Mouse (Mus musculus): Measurements from ENCODE around the gene Trpm8. TPM values are rescaled to one million over a fixed set of nuclear protein-coding genes. Genes with fewer than 3 reads are reported as not detected.
A peak's percentile ranks its signal among the peaks of the same experiment; 100 is the strongest.

Gene Trpm8
- polyA plus RNA-seq, 1 experiment = not detected

DNA sequence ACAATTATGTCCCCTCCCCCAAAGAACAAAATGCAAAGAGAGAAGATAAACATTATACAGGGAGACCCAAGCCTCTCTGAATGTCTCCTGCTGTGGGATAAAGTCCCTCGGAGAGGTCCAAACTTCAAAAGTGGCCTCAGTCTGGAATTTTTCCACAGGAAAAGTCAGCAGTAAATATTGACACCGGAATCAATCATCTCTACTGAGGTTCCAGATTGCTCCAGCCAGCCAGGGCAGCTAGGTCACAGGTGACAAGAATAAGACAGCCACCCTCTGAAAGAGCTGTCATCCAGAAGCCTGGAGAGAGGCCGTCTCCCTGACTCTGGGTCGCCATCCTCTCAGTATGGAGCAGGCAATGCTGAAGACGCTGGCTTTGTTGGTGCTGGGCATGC lies 129.3 kb downstream of the Trpm8 start, which contains the start of gene Spp2:
TSS of gene Spp2 (plus strand) at position 155 of the 392 bp plus-strand sequence.
- TF ChIP-seq TAL1 (IDR thresholded peaks at IDR 0.05; ENCODE audit: low read length) (no peak), GATA1 (IDR thresholded peaks at IDR 0.05; ENCODE audit: low read length) (no peak)
- H3K4me3 ChIP-seq (replicated peaks) = peak within 1 kb of the TSS; percentile 46
- H3K4me1 ChIP-seq (ENCODE audit: control insufficient read depth) = no peaks in the 10 kb centered on the region
- no peaks in the 10 kb centered on the region for H3K27me3 ChIP-seq (ENCODE audit: control insufficient read depth)
- H3K36me3 ChIP-seq (ENCODE audit: control insufficient read depth) = no peaks in the 10 kb centered on the region
- no peaks in the 10 kb centered on the region for H3K9me3 ChIP-seq (ENCODE audit: control insufficient read depth, low read length)

DNA sequence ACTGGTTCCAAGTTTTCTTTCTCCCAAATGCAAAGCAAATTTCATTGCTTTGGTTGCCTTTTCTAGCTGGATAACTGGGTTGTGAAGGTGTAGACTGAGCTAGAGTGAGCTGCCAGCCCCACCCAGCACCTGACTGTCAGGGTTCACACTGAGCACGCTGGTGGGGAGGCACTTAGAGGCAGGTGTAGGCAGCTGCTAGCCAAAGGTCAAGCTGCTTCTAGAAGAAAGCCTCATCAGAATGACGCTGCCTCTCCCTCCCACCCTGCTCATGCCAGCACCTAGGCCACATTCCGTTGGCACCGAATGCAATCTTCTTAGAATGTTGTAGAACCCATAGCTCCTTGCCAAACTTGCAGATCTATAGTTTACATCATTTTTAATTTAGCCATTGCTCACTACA lies 130.9 kb downstream of the Trpm8 start:
- TF ChIP-seq TAL1 (IDR thresholded peaks at IDR 0.05; ENCODE audit: low read length) = no peak
- no peak for TF ChIP-seq GATA1 (IDR thresholded peaks at IDR 0.05; ENCODE audit: low read length)
- no peaks in the 10 kb centered on the region for H3K27me3 ChIP-seq (ENCODE audit: control insufficient read depth)
- H3K4me1 ChIP-seq (ENCODE audit: control insufficient read depth) = no peaks in the 10 kb centered on the region
- H3K36me3 ChIP-seq (ENCODE audit: control insufficient read depth) = no peaks in the 10 kb centered on the region
- no peak overlapping the region for H3K4me3 ChIP-seq (replicated peaks)
- H3K9me3 ChIP-seq (ENCODE audit: control insufficient read depth, low read length) = no peaks in the 10 kb centered on the region

DNA sequence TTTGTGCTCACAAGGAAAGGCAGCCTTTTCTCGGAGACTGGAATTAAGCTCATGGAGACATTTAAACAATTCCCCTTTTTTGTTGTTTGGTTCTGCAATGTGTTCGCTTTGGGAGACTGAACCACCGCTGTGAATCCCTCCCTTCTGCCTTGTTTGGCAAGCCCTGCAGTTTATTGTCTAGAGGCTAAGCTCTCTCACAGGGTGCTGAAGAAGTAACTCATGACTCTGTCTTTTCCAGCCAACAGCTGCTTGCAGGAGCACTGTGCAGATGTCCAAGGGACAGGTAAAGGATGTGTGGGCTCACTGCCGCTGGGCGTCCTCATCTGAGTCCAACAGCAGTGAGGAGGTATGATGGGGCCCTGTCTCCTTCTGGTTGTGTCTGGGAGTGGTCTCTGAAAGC lies 134.6 kb downstream of the Trpm8 start:
- H3K36me3 ChIP-seq (ENCODE audit: control insufficient read depth) = no peaks in the 10 kb centered on the region; the same call in 1 of the 2 replicates
- no peak overlapping the region for H3K4me3 ChIP-seq (replicated peaks)
- TF ChIP-seq GATA1 (IDR thresholded peaks at IDR 0.05; ENCODE audit: low read length) (no peak), TAL1 (IDR thresholded peaks at IDR 0.05; ENCODE audit: low read length) (no peak)
- H3K27me3 ChIP-seq (ENCODE audit: control insufficient read depth) = no peaks in the 10 kb centered on the region
- H3K9me3 ChIP-seq (ENCODE audit: control insufficient read depth, low read length) = no peaks in the 10 kb centered on the region
- no peaks in the 10 kb centered on the region for H3K4me1 ChIP-seq (ENCODE audit: control insufficient read depth)

DNA sequence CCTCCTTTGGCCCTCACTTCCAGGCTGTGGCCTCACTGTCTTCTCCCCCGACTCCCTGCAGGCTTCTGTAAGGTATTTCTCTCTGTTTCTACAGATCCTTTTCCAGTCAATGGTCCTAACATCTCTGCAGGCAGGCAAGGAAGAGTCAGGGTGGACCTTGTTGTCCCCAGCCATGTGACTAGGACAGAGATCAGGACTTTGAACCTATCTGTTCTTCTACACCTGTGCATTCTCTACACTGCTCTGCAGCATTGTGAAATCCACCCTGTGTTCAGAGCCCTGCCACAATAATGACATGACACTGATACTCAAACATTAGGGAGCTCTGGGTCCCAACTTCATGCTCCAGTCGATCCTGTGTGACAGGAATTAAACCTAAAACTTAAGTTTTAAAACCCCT lies 141.5 kb downstream of the Trpm8 start:
- H3K9me3 ChIP-seq (ENCODE audit: control insufficient read depth, low read length) = no peaks in the 10 kb centered on the region
- H3K4me3 ChIP-seq (replicated peaks) = no peak overlapping the region
- no peaks in the 10 kb centered on the region; the same call in 1 of the 2 replicates for H3K36me3 ChIP-seq (ENCODE audit: control insufficient read depth)
- H3K4me1 ChIP-seq (ENCODE audit: control insufficient read depth) = no peaks in the 10 kb centered on the region
- H3K27me3 ChIP-seq (ENCODE audit: control insufficient read depth) = no peaks in the 10 kb centered on the region
- TF ChIP-seq TAL1 (IDR thresholded peaks at IDR 0.05; ENCODE audit: low read length) (no peak), GATA1 (IDR thresholded peaks at IDR 0.05; ENCODE audit: low read length) (no peak)

DNA sequence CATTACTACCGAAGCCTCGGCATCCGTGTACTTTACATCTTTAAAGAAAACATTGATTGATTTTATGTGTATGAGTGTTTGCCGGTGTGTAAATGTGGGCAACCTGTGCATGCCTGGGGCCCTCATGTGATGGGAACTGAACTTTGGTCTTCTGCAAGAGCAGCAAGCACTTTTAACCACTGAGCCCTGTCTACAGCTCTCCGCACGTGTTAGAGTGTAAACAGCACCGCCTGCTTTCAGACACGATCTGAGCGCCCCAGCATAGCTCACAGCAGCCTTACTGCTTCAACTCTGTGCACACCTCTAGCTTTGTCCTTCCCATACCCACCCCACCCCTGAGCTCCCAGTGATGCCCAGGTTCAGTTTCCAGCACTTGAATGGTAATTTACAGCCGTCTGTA lies 144.6 kb downstream of the Trpm8 start:
- Histone ChIP-seq H3K27me3 (ENCODE audit: control insufficient read depth) (no peaks in the 10 kb centered on the region), H3K36me3 (ENCODE audit: control insufficient read depth) (no peaks in the 10 kb centered on the region; the same call in 1 of the 2 replicates), H3K9me3 (ENCODE audit: control insufficient read depth, low read length) (no peaks in the 10 kb centered on the region)

DNA sequence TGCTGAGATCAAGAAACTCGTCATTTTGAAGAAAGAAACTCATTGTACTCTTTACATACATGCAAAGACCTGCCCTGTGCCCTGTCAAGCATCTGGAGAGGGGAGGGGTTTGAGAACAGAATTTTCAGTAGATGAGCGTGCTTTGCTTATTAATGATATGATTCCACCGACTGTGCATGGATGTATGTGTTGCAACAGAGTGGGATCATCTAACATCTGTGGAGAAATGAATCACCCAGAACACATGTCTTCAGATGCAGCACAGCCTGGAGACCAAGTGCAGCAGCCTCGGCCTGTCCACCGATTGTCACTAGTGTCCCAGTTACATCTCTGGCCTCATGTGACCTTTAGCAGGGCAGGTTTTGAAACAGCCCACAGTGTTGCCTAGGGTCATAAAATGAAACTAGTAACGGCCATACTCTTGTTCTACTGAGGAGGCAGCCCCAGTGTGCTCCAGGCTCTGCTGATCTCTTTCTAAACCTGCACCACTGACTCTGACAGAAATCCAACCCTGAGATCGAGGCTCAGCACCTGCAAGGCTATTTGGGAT lies 145.5 kb downstream of the Trpm8 start:
- no peak for TF ChIP-seq GATA1 (IDR thresholded peaks at IDR 0.05; ENCODE audit: low read length)
- TF ChIP-seq TAL1 (IDR thresholded peaks at IDR 0.05; ENCODE audit: low read length) = no peak
- H3K27me3 ChIP-seq (ENCODE audit: control insufficient read depth) = no peaks in the 10 kb centered on the region
- H3K9me3 ChIP-seq (ENCODE audit: control insufficient read depth, low read length) = no peaks in the 10 kb centered on the region
- H3K36me3 ChIP-seq (ENCODE audit: control insufficient read depth) = no peaks in the 10 kb centered on the region; the same call in 1 of the 2 replicates
- H3K4me1 ChIP-seq (ENCODE audit: control insufficient read depth) = no peaks in the 10 kb centered on the region
- H3K4me3 ChIP-seq (replicated peaks) = no peak overlapping the region

More for the DNA sequence above, 144.6 kb downstream of the Trpm8 start:
- H3K4me3 ChIP-seq (replicated peaks) = no peak overlapping the region
- TF ChIP-seq GATA1 (IDR thresholded peaks at IDR 0.05; ENCODE audit: low read length) (no peak), TAL1 (IDR thresholded peaks at IDR 0.05; ENCODE audit: low read length) (no peak)
- no peaks in the 10 kb centered on the region for H3K4me1 ChIP-seq (ENCODE audit: control insufficient read depth)

DNA sequence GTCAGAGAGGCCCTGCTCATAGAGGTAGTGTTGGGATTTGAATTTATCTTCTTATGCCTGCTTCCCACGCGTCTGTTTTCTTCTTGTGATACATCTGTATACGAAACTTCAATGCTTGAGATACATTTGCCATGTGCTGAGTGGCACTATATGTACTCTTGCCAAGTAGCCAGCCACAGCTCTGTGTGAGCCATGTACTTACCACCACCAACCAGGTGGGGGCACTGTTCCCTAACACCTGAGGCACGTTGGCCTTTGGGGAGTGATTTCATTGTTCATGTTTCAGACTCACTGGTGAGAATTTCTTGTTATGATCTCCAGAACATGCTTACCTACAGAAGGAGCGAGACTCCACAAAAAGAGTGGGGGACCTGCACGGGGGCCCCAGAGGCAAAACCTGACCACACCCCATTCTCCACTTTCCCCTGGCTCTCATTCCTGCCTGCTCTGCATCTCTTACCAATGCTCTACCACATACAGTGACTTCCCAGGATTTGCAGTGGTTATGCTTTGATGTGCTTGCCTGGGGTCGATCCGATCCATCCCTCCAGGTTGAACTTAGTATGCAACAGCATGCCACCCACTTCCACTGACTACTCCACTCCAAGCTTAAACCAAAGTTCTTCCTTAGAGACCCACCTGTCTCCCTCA lies 147.3 kb downstream of the Trpm8 start:
- no peaks in the 10 kb centered on the region for H3K4me1 ChIP-seq (ENCODE audit: control insufficient read depth)
- no peak for TF ChIP-seq TAL1 (IDR thresholded peaks at IDR 0.05; ENCODE audit: low read length)
- TF ChIP-seq GATA1 (IDR thresholded peaks at IDR 0.05; ENCODE audit: low read length) = no peak
- H3K9me3 ChIP-seq (ENCODE audit: control insufficient read depth, low read length) = no peaks in the 10 kb centered on the region
- H3K27me3 ChIP-seq (ENCODE audit: control insufficient read depth) = no peaks in the 10 kb centered on the region
- H3K4me3 ChIP-seq (replicated peaks) = no peak overlapping the region
- no peaks in the 10 kb centered on the region; the same call in 1 of the 2 replicates for H3K36me3 ChIP-seq (ENCODE audit: control insufficient read depth)

DNA sequence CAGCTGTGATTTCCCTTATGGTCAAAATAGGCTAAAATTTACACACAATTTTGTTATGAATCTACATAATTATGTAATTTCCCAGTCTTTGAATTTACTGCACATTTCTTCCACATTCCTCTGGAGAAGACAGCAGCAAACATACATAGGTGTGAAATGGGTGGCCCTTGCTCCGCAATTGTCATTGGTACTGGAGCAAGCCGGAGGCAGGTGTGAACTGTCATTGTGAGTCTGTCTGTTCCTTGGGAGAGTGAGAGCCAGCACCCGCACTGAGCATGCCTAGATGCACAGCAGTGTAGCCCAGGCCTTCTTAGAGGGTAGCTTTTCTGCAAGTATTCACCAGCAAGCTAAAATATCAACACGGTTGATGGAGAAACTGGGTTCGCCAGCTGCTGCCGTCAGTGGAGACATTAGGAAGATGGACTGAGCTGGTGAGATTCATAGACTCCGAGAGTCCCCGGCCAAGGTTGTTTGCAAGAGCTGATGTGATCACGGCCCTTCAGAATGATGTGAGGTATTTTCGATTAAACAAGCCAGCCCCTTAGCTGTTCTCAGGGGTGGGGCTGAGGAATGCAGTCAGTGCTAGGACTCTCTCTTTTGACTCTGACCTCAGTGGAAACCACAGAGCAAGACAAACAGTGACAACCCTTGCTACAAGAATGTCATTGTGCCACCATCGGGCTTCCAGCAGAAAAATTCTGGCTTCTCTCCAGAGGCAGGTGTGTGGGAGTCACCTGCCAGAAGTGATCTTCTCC lies 150.7 kb downstream of the Trpm8 start:
- Histone ChIP-seq H3K27me3 (ENCODE audit: control insufficient read depth) (no peaks in the 10 kb centered on the region), H3K9me3 (ENCODE audit: control insufficient read depth, low read length) (no peaks in the 10 kb centered on the region), H3K4me1 (ENCODE audit: control insufficient read depth) (no peaks in the 10 kb centered on the region), H3K36me3 (ENCODE audit: control insufficient read depth) (no peaks in the 10 kb centered on the region; the same call in 1 of the 2 replicates), H3K4me3 (replicated peaks) (no peak overlapping the region)
- TF ChIP-seq GATA1 (IDR thresholded peaks at IDR 0.05; ENCODE audit: low read length) (no peak), TAL1 (IDR thresholded peaks at IDR 0.05; ENCODE audit: low read length) (no peak)

DNA sequence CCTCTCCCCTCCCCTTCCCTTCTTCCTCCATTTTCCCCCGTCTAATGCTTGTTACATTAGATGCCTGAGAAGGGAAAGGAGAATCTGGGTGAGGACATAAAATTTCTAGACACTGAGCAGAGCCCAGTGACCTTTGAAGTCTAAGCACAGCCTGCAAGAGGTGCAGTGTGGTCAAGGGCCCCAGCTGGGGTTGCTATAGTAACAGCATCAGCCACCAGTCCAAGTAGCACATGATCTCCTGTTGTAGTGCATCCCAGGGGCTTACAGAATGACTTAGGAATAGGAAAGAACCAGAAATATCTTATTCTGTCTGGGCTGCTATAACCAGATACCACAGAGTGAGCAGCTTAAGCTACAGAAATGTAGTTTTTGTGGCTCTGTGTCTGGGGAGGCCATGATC lies 152.0 kb downstream of the Trpm8 start:
- H3K9me3 ChIP-seq (ENCODE audit: control insufficient read depth, low read length) = no peaks in the 10 kb centered on the region
- no peaks in the 10 kb centered on the region for H3K27me3 ChIP-seq (ENCODE audit: control insufficient read depth)
- no peak overlapping the region for H3K4me3 ChIP-seq (replicated peaks)
- no peaks in the 10 kb centered on the region; the same call in 1 of the 2 replicates for H3K36me3 ChIP-seq (ENCODE audit: control insufficient read depth)
- no peak for TF ChIP-seq GATA1 (IDR thresholded peaks at IDR 0.05; ENCODE audit: low read length)
- TF ChIP-seq TAL1 (IDR thresholded peaks at IDR 0.05; ENCODE audit: low read length) = no peak
- no peaks in the 10 kb centered on the region for H3K4me1 ChIP-seq (ENCODE audit: control insufficient read depth)
